Mouse (Mus musculus): ENCODE results near the gene Tmem56.

Gene Tmem56

GRCm38 (mm10) chr3:121163271-121163819 lies 119.6 kb downstream of the Tmem56 start:
- peak; percentile 71 to 85 for DNase-seq

- peak in 1 of 2 experiments; percentile 47 for DNase-seq
Measured at GRCm38 (mm10) chr3:121161661-121162060, 121.2 kb downstream of the Tmem56 start.

DNA sequence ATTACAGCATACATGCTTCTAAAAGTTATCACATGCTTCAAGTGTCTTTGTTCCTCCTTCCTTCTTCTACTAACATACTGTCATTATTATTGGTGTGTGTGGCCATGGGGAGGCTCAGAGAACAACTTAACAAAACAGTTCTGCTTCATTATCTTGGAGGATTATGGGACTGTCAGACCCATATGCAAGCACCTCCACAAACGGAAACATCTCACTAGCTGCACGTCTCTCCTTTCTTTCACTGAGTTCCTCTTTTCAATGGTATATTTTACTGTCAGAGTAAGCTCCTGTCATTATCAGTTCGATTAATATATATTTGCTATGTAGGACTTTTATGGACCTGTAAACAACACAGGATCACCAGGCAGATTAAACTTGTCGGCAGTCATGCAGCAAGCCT lies 122.5 kb downstream of the Tmem56 start:
- no peak for DNase-seq

DNA sequence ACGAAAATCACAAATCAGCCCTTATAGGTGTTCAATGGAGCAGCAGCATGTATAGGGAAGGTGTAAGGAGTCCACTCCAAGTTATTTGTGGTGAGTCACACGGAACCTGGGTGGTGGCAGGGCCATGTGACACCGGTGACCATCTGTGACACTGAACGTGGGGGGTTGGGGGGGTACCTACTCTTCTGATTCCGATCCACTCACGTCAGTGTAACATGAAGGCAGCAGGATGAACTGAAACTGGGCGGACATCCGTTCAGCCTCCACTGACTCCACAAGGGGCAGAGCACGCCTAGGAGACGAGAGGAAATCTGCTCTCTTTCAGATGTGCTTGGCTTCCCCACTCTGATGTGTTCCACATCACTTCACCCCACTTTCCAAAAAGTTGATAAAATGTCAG lies 123.3 kb downstream of the Tmem56 start:
- DNase-seq = peak; percentile 67 to 83

DNA sequence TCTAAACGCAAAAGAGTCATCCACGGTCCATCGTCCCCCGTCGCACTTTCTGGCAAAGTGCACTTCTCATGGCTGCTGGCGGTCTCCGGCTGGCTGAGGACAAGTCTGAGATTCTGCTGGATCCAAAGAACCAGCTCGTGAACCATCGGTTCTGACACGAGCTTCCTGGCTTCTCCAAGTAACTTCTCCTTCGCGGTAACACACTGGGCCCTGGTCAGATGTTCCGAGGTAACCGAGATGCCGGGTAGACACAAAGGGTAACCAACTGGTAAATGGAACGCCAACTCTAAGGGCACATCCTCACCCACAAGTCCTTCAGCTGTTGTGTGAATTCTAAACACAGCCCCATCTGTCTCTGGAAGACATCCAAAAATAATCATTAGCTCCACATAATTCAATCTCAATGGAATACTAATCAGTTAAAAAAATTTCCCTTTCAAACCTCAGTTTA lies 124.0 kb downstream of the Tmem56 start:
- peak; percentile 75 to 76 for DNase-seq

DNA sequence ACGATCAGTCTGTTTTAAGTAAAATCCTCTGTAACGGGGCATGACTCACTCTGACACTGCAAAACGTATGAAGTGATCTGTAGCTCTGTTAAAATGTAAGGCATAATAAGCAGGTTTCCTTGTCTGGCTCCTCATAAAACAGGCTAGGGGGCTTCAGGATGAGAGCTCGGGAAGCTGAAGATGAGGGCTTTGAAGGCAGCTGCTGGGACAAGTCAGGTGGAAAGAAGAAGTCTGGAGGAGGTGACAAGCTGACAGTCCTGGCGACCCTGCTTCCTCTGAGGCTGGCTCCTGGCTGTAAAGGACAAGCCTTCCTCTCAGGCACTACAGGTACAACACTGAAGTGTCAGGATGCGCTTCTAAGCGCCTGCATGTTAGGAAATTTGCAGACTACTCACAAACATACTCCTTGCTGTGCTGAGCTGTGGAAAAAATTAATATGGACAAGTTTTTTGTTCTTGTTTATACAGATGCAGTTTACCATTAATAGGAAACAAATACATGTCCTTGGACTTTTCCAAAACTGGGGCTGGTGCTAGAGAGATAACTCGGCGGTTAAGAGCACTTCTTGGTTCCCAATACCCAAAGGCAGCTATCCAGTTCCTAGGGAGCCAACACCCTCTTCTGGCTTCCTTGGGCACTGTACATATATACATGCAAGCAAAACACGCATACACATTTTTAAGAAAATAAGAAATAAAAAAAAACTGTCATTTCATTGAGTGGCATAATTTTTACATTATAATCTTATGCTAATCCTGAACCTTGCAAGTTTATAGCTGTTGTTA lies 125.2 kb downstream of the Tmem56 start:
- peak; percentile 13 to 42 for DNase-seq

GRCm38 (mm10) chr3:121156451-121157186 lies 126.3 kb downstream of the Tmem56 start:
- peak; percentile 30 to 31 for DNase-seq

- DNase-seq = peak in 1 of 2 experiments; percentile 13
Measured at GRCm38 (mm10) chr3:121156043-121156442, 126.9 kb downstream of the Tmem56 start.

All from cerebellum, postnatal 25 days (tissue).